In genomic region chr10:66770161-66771030, GRCm38 (mm10) we compare ENCODE assay signal across 8 mouse cellular contexts.
DNase-seq lines count a peak whose midpoint lies in the region; TF ChIP-seq lines count a peak whose summit lies in the region.

No protein-coding gene starts in this region.

- H3K36me3 ChIP-seq in thymus, adult 2 months (ENCODE audit: control insufficient read depth, insufficient read depth, low read length): no peaks in the 10 kb centered on the region

- no peak for TF ChIP-seq POLR2A in thymus, adult 2 months (IDR thresholded peaks at IDR 0.05; ENCODE audit: control insufficient read depth, extremely low read depth, insufficient read depth, low read length, poor library complexity)

- peak overlapping the region; percentile 13; the same call in 1 of the 2 replicates for H3K4me3 ChIP-seq in gastrocnemius, adult 2 months
- no peak overlapping the region for H3K4me3 ChIP-seq in thymus, adult 2 months (ENCODE audit: control insufficient read depth, insufficient read depth, low read length)

- no peak overlapping the region for H3K27ac ChIP-seq in gastrocnemius, adult 2 months
- no peak overlapping the region for H3K27ac ChIP-seq in thymus, adult 2 months (ENCODE audit: control insufficient read depth, insufficient read depth, low read length)

- DNase-seq in gastrocnemius, adult 2 months: no peak
- DNase-seq in gastrocnemius, postnatal 14 days: no peak
- DNase-seq in ovary, postnatal 36 days (ENCODE audit: low spot score): peak; percentile 5
- DNase-seq in ovary, postnatal 14 days (ENCODE audit: low spot score): no peak
- DNase-seq in left cerebral cortex, adult 8-10 months (ENCODE audit: low spot score in 2 of 2): peak; percentile 8 to 50
- DNase-seq in right cerebral cortex, postnatal 10 days (ENCODE audit: low spot score in 2 of 2): peak; percentile 62 to 71
- DNase-seq in thymus, adult 2 months: no peak
- DNase-seq in lung, adult 18-20 months: no peak

- no peaks in the 10 kb centered on the region for H3K4me1 ChIP-seq in thymus, adult 2 months (replicated peaks; ENCODE audit: control insufficient read depth, insufficient read depth, low read length)

- intact Hi-C loops in gastrocnemius, adult 2 months (cut with DNase I): no loop called here
- intact Hi-C loops in gastrocnemius, postnatal 14 days (cut with DNase I; ENCODE audit: low total_unique reads): no loop called here

- TF ChIP-seq CTCF in gastrocnemius, adult 2 months (IDR thresholded peaks at IDR 0.05): no peak
- TF ChIP-seq CTCF in thymus, adult 2 months (IDR thresholded peaks at IDR 0.05; ENCODE audit: borderline replicate concordance, control insufficient read depth, extremely low read depth, insufficient read depth, low read length, poor library complexity): no peak

- WGBS in thymus, adult 2 months: 62% methylated on average over 21 of the region's 21 CpGs

- no peaks in the 10 kb centered on the region for H3K27me3 ChIP-seq in thymus, adult 2 months (ENCODE audit: control insufficient read depth, insufficient read depth, low read length)

Comparison
In these comparisons a context has a peak if more than half of its experiments do, and no peak if none do; other contexts are left out.
1. DNase-seq: peak in ovary, postnatal 36 days (single experiment), left cerebral cortex, adult 8-10 months (2 of 2) and right cerebral cortex, postnatal 10 days (2 of 2); none in gastrocnemius, adult 2 months (single experiment), gastrocnemius, postnatal 14 days (single experiment), ovary, postnatal 14 days (single experiment), thymus, adult 2 months (single experiment) and lung, adult 18-20 months (0 of 2).